Mouse (Mus musculus) testis, postnatal 14 days (tissue): ENCODE results near the gene Gipc2.

Source experiments
- DNase-seq: peaks from one replicate; pipeline ENCODE4 v3.0.0; 2021; ENCODE audit warnings: low spot score

The Gipc2 gene

DNA sequence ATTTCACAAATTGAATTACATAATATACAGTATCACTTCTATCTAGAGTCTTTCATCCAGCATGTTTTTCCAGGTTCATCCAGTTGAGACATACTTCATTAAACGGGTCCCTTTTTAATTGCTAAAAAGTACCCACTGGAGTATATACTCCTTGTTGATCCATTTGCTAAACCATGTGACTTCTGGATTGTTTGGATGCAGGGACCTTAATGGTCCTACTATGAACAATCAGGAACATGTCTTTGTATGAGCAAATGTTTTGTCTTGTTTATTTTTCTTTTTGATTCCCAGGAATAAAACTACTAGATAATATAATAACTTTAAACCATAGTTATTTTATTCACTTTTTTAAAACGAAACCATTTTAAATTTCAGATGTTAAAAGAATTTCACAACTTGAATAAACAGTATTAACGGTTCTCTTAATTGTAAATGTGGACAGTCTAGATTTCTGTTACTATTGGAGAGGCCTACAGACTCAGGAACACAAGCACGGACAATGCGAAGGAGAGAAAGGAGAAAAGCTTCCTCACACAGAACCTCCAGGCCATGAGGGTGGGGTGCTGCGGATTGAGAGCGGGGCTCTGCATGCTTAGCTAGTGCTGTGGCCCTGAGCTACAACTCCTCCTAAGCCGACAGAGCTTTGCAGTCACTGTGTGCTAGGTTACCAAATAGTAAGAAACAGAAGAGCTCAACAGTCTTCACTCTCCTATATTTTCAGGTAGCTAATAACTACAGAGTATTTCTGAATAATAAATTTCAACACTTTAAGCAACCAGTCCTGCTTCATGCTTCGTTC is 24.8 kb upstream of the Gipc2 start:
- DNase-seq = no peak

DNA sequence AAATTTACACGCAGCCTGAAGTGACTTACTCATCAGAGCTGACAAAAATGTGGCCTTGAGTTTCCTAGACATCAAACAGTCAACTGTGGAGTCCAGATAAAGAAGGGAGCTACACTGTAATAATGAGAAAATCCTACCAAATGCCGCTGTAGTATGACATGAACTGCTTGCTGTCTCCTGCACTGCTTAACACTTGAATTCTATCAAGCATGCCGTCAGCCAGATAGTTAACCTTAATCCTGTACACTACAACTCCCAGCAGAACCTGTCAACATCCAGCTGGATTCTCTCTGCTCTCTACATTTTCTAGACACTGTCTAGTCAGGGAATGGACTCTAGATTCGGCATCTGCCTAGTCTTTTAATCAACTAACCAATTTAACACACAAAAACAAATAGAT is 23.3 kb upstream of the Gipc2 start:
- DNase-seq = no peak

DNA sequence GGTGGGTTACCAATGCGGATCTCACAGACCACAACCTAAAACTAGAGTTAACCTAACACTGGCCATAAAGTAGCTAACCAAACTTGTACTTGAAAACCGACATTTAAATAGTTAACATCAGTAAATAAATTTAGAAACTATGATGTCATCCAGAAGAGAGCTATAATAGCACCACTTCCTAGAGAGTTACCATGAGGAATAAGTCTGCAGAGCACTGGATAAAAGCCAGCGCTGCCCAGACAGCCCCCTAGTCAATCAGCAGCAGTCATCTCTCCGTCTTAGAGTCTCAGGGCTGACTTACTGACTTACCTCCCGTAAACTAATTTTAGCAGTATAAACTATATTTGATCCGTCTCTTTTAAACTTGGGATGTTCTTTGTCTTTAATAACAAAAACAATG is 20.1 kb upstream of the Gipc2 start:
- DNase-seq = no peak

DNA sequence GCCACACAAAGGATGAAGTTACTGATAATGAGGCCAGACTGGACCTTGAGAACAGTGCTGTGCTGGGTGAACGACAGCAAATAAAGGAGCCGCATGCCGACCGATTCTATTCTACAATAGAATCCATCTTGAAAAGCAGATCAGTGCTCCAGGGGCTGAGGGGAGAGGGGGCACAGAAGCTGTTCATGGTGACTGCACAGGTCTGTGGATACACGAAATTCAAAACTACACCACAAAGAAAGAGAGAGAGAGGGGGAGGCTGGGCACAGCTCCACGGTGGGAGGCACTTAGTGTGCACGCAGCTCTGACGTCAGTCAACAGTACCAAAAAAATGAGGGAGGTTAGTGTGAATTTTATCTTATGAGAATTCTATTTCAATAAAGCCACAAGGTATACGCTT is 17.5 kb upstream of the Gipc2 start:
- DNase-seq = no peak

DNA sequence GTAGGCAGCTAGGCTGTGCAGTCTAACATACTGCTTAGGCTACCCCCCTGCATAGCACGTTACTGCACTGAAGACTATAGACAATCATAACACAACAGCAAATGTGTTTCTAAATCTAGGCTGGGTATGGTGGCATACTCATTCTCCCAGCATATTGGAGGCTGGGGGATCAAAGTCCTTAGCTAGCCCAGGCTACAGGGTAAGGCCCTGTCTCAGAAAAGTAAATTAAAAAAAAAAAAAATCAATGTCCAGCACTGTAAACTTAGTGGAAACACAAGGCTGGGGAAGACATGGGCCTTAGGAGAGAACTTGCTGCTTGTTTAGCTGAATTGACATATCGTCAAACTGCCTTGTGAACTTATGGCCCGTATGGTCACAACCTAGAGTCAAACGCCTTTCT is 14.6 kb upstream of the Gipc2 start:
- no peak for DNase-seq

DNA sequence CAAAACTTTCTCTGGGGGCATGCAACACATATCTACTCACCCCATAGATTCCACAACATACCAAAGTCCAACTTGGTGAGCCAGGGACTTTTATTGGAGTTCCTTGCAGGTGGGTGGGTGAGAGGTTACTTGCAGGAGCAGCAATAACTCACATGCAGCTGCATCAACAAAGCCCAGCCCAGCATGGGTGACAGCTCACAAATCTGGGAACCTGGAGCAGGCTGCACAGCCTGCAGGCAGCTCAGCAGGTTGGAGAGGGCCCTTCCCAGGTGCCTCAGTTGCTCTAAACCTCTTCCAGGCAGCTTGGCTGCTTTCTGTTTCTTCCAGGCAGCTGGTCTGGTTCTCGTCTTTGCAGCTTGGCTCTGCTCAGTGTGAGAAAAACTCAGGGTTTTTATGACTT is 13.3 kb upstream of the Gipc2 start:
- DNase-seq = no peak

DNA sequence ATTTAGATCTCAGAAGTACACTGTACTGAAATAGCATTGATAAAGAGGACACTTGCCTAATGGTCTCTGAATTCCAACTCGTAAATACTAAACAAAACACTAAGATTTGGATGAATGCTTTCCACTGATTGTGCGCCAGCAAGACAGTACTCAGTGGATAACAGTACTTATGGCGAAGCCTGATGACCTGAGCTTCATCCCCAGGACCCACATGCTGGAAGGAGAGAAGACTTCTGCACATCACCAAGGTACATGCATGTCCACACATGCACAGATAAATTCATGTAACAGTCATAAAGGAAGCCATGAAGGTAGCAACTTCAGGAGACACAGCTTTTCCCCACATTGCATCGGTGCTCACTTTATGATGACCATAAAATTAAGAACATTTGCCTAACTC is 12.8 kb upstream of the Gipc2 start:
- DNase-seq = no peak

DNA sequence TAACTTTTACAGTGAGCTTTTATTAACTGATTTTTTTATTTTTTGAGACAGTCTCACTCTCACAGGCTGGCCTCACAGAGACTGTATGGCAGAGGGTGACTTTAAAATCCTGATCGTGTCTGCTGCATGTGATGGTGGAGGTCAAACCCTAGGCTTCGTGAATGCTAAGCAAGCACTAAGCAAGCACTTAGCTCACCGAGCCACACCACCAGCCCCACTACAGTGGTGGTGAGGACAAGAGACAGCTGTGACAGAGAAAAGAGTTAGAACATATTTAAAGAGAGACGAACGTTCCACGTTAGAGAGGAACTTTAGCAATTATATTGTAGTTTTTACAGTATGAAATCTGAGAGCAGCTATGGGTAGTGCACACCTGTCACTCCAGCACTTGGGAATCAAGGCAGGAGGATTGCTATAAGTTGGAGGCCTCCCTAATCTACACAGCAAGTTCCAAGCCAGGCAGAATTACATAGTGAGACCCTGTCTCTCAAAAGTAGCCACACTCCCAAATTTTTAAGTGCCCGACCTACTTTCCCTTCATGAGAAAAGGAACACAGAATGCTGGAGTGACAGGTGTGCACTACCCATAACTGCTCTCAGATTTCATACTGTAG is 6.4 kb upstream of the Gipc2 start:
- no peak for DNase-seq

DNA sequence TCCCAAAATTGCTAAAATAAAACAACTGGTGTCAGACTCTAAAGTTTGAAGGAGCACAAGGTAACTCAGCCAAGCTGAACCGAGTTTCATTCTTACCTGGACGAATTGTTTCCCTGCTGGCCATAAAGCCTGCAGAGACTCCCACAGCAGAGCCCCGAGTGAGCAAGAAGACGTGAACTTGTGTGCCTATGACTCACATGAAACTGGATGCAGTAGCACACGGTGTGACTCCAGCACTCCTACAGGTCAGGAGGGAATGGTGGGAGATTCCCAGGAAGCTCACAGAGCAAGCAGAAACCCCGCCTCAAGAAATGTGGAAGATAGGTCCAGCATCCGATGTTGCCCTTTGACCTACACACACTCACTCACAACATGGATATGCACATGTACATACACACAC is 5.8 kb upstream of the Gipc2 start:
- no peak for DNase-seq

DNA sequence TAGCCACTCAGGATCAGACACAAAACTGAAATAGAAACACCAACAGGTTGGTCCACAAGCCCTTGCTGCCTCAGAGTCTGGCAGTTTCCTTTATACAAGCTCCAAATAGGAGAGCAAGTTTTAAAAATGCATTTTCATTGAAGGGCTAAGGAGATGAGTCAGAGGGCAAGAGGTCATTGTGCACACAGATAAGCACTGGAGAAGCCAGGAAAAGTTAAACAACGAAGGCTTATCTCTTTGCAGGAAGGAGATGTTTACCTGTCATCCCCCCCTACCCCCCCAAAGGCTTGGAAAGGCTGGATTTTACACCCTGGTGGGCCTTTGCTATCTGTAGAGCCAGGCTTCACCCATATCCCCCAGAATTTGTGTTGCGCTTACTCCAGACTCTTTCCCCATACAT is 5.2 kb upstream of the Gipc2 start:
- no peak for DNase-seq

DNA sequence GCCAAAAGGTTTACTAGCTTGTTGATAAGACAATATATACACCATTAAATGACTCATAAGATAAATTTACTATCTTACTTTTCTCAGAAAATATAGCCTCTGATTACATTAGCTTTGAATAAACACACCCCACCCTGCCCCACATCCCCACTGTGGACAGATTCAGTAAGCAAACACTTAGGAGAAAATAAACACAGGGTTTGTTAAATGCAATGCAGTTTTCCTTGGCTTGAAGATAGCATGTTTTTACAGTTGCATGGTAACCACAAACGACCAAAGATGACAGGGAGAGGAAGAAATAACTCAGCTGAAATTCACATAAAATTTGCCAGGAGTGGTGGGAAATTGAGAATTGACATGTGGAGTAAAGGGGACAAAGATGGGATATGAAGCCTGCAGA is 4.4 kb upstream of the Gipc2 start:
- no peak for DNase-seq

DNA sequence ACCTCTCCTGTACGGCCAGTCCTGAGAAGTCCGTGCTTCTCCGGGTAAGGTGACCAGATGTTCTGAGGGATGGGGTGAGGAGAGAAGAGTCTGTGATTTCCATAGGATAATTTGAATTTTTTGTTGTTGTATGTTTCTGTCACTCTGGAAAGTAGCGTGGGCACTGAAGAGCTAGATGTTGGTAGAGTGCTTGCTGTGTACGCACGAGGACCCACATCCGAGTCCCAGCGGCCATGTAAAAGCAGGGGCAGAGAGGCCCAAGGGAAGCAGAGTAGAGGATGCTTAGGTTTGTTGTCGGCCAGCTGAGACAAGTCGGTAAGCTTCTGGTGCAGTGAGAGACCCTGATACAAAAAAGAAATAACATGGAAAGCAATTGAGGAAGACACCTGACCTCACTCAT is 2.0 kb upstream of the Gipc2 start:
- no peak for DNase-seq

DNA sequence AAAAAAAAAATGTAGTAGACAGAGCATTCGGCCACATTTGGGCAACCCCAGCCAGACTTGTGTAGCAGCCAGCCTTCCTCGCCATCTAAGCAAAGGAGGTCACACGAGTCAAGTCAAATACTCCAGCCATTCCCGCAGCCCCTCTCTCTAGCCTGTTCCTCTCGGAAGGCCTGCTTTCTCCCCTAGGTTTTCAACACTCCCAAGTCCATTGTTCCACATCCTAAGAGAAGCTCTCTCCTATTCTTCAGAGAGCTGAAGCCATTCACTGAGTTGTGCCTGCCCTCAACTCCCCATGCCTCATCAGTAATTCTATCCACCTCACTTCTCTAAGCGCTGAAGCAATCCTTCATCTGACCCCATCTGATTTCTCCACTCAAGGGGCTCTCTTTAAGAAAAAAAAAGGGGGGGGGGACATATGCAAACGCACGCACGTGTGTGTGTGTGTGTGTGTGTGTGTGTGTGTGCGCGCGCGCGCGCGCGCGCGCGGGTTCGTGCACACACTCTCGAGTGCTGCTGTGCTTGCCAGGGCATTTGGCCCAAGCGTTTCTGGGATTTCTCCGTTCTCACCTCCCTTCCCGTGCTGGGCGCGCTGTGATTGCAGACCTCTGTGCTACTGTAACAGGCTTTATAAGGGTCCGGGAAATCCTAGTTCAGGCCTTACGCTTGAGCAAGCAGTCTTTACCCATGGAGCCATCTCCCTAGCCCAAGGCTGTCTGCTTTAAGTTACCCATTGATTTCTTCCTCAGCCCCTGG is 845 bp upstream of the Gipc2 start:
- no peak for DNase-seq

DNA sequence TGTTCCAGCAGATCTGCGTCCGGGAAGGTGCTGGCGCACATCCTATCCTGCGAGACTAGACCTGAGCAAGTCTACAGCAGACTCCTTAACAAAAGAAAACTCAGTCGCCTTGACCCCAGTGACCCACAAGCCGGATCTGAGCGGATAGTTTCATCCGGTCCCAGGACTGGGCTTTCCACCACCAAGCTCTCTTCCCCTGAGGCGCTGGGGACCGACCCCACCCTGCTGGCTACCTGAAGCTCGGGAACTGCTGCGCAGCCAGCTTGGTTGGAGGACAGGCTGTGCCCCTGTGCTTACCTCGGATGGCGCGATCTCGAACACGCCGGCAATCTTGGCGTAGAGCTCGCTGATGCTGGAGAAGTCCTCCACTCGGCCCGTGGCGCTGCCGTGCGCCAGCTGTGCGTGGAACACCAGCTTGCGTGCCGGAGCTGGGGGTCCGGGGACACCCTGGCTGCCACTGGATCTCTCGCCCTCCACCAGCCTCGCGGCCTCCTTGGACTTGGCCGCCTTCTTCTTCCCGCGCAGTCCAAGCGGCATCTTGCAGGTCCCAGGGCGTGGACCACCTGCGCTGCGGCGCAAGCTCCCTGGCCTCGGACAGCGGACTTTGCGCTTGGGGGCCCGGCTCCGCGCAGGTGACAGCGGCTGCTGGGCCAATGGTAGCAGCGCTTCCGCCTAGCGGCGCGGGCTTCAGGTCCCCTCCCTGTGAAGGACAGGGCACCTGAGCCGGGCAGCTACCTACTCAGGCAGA is 505 bp downstream of the Gipc2 start:
- DNase-seq = peak; percentile 13

DNA sequence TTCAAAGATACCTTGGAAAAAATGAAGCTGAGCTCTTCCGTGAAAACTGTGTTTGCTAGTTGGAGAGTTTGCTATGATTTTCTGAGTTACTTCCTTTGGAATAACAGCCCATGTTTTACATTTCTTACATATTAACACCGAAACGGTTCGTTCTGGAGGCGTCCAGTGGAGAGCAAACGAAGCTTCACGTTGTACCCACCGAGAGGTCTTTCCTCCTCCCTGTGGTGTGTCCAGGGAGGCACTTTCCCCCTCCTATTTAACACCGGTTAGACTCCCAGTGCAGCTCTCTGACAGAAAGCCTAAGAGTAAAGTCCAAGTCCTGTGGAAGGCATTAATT is 1.0 kb downstream of the Gipc2 start:
- DNase-seq = no peak

DNA sequence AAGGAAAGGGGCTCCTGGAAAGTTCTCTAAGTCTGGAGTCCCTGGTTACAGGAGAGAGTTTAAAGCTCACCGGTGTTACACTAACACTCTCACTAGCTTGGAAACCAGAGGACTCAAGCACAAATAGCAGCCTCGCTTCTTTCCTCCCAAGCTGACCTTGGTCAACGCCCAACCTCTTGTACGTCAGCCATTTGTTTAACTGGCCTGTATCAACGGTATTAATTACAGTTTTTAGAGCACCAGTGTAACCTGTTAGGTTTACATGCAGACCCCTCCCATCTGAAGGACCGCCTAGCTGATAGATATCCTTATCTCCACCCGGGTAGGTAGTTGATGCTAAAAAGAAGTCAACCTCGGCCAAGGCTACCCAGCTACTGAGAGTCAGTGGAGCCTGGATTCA is 2.7 kb downstream of the Gipc2 start:
- no peak for DNase-seq

DNA sequence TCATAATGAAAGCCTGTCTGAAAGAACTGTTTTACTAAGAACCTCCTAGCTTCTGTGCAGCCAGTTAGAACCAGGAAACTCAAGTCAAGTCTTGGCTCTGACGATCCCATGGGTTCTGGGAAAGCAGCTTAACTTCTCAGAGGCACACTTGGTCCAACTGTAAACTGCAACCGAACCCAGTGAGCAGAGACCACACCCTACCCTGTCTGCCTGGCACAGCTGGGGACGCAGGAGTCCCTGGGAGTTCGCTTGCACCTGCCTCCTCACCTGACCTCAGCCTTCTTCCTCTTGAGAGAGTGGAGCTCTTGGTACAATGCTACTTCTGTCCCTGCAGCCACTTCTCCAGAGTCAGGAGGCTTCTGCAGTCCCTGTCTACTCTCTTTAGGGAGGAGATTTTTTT is 5.4 kb downstream of the Gipc2 start:
- DNase-seq = no peak

DNA sequence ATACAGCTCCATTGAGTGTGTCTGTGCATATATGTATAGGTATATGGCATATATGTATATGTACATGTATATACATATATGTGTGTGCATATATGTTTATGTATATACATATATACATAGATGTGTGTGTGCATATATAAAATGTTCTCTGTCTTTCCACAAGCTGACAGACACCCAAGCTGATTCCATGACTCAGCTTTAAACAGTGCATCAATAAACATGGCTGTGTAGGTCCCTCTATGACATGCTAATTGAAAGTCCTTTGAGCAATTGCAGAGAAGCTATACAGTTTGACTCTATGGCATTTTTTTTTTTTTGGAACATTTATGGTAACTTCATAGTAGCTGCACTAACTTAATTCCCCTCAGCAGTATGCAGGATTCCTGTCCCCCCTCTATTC is 6.7 kb downstream of the Gipc2 start:
- no peak for DNase-seq

DNA sequence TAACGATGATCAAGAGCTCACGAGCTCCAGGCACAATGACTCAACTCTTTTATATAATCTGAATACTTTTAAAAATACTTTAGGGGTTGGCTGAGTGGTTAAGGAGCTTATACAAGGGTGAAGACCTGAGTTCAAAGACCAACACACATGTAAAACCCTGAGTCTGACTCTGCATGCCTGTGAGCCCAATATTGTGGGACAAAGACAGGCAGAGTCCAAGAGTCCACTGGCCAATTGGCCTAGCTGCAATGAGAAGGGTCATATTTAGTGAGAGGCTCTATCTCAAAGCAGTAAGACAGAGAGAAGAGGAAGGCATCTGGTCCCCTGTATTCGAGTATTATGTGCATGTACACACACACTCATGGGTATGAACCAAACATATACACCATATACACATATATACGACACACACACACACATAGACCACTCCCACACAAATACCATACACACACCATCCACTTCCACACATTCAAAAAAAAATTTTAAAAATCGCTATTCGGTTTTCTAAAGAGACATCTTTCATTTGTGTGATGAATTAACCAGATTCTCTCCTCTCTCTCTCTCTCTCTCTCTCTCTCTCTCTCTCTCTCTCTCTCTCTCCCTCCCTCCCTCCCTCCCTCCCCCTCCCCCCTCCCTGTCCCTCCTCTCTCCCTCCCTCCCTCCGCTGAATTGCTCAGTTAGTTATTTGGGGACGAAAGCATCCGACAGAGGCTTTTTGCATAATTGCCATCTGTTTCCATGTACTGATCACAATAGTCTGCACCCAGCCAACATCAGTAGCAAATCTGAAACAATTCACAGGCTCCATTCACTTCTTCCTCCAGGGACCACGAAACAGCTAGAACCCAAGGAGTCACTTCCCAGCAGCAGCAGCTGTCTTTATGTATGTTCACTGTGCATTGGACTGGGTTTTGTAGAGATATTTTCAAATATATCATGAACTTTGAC is 7.4 kb downstream of the Gipc2 start:
- no peak for DNase-seq

DNA sequence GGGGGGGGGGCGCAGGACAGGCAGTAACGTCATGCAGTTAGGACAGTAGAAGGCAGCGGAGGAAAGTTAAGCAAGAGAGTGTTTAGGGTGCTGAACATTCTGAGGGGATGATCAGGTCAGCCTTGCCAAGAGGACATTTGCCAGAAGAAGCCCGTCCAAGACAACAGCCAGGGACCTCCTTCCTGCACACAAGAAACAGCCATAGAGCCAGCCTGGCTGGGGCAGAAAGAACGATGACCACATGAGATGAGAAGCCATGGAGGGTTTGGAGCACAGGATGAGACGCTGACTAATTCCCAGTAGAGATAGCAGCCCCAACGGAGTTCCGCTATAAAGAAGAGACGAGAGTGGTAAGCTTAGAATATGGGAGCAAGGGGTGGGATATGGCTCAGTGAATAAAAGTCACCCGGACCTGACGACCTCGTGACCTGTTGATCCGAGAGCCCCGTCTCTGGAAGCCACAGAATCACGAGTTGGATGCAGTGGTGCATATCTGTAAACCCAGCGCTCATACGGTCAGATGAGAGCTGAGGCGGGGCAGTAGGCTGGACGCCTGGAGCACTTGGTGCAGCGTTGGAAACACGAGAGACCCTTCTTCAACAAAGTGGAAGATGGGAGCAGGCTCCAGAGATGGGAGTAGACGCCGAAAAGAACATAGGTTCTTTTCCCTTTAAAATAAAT is 9.1 kb downstream of the Gipc2 start:
- no peak for DNase-seq

DNA sequence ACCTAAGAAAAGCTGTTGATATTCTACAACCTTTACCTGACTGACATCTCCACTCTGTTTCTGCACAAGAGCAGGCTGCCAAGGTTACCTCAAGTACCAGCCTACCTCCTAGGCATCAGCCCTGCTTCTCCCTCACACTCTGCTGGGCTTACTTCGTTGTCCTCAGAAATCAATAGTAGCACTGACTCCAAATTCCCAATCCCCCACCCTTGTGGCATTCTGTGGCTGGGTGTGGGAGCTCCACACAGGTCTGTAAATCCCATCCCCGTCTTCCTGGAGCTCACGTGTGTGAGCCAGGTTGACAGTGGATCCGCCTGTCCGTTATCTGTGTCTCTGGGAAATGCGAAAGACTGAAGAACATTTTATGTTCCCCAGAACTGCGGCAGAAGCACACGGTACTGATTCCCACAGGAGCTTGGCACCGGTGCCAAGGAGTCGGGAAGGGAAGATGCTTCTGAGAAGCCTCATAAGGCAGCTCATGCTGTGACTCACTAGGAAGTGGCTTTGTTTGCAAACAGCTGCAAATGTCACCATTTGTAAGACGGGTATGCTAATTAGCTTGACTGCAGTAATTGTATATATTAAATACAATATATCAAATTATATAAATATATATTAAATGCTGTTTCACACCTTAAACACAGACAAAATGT is 10.6 kb downstream of the Gipc2 start:
- DNase-seq = no peak
